Mouse (Mus musculus) NIH3T3 (cell line): ENCODE measurements around the gene Actl6b.
A peak's percentile ranks its signal among the peaks of the same experiment; 100 is the strongest.

ENCODE experiments used
- DNase-seq: peaks from one replicate; pipeline ENCODE4 v3.0.0-alpha.2; 2012; ENCODE audit warnings: low read depth

The Actl6b gene

DNA sequence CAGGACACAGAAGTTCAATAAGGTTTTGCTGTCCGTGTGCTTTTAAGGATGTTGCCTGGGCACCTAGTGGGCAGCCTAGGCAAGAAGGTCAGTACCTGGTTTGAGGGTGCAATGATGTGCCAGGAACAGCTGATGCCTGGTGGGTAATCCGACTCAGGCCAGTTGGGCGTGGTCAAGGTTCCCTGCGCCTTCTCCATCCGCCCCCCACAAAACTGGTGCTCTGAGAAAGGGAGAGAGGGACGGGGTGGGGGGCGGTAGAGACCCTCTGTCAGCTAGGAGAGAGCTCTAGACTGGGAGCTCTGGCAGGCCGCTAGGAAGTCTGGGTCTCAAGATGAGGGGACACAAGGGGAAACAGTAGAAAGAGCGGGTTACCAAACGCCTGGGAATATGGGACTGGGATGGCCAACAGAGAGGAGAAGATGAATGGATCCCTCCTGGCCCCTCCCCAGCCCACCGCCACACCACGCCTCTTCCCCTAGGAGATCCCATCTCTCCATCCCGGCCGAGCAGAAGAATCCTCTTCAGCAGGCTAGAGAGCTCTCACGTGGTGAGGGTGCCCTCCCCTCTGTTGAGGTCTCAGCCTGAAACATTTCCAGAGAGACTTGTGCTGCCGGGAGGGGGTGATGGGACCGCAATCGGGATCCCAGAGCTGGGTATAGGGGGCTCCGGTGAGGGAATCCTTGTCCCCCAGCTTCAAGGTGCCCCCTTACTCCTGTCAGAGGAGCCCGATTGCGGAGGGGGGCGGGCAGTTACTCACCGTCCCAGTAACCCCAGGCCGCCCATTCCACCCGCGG lies 54.7 kb downstream of the Actl6b start:
- DNase-seq: no peak

DNA sequence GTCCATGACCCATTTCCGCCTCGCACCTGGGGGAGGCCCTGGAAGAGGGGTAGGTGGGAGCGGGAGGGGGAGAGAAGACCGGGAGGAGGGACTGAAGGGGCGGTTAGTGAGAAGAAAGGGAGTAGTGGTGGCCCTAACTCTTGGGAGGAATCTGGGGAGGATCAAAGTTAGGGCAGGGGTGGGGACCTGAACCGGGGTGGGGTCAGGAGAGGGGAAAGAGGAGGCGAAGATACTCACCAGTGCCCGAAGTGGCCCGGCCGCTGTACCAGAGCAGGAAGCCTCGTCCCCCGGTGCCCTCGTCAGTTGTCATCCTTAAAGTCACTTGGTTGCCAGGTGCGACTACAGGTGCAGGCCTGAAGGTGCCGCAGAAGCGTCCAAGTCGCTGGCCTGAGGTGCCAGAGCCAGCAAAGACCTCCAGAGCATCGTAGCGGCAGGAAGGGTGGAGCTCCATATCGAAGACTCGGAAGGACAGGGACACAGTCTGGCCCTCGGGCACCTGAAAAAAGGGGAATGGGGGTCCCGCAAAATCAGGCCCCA lies 55.4 kb downstream of the Actl6b start:
- DNase-seq: no peak

DNA sequence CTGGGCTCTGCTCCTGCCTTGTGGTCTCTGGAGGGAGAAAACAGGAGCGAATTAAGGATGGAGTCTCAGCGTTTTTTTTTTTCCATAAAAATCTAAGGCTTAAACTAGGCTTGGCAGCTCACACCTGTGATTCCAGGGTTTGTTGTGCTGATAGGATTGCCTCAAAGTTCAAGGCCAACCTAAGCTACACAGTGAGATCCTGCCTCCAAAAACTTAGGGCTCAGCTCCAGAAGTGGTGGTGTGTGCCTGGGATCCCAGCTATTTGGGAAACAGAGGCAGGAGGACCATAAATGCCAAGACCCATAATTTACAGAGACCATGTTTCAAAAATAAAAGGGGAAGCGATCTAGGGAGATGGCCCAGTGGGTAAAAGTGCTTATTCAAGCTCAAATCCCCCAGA lies 56.0 kb downstream of the Actl6b start:
- no peak for DNase-seq

DNA sequence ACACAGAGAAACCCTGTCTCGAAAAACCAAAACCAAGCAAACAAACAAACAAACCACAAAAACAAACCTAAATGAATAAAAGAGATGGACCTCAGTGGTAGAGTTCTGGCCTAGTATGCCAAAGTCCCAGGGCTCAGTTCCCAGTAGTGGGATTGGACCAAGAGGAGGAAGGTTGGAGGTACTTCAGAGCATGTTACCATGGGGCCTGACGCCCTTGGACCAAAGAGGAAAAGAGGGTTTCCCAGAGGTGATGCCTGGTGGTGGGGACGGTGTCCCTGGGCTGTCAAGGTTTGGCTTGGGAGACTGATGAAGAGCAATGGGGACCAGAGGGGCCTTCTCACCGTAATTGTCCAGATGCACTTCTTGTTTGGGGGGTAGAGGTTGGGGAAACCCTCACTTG lies 56.7 kb downstream of the Actl6b start:
- peak; percentile 34 for DNase-seq

DNA sequence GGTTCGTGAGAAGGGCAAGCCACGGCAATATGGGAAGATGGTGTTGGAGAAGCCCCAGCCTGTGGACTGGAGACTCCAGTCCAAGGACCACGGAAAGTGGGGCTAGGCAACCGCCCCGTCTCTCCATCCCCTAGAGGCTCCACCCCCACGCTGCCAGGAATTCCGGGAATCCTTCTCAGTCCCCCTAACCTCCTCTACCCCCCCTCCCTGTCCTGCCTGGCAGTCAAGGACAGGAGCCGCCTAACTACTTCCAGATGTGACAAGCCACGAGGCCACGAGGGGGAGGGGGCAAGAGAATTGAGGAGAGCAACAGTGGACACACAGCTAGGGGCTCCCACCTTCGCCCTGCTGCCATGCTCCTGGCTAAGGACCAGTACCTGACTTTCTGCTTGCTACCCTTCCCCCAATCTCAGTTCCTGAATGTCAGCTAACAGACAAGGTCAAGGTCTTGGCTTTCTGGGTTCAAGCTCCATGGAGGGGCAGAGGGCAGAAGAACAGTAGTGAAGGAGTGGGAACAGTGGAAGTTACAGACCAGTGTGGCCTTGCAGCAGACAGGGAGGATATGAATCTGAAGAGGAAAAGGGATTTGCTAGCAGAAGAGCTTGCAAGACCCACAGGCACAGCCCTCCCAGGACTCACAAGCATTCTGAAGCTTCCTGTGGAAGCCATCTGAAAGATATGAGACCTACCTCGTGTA lies 57.4 kb downstream of the Actl6b start:
- peak; percentile 95 for DNase-seq

DNA sequence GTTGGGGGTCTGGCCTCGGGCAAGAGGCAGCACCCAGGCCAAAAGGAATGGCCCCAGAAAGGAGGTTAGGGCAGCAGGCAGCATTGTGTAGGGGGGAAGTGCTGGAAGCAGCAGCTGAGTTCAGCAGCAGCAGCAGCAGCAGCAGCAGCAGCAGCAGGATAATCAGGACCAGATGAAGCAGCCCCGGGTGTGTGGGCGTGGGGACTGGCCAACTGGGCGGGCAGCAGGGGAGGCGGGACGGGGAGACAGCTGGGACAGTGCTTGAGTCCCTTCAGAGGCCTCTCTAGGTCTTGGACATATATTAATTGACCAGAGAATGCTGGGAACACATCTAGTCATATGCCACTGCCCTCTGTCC lies 57.9 kb downstream of the Actl6b start:
- peak; percentile 92 for DNase-seq

DNA sequence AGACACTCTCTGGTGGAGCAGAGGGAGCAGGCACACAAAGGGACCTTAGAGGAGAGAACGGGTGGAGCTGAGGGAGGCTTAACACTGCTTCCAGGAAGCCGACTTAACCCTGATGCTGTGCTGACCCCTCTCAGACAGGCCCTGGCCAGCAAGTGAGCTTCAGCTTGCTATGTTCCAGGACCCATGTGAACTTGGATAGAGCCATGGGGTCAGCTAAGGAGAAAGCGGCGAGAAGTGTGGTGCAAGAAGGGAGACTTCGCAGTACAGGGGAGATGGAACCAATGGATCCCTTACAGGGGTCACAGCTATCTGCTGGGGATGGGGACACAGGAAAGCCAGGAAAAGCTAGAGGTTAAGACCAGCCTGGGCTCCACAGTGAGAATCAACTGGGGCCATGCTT lies 59.8 kb downstream of the Actl6b start:
- DNase-seq: no peak

DNA sequence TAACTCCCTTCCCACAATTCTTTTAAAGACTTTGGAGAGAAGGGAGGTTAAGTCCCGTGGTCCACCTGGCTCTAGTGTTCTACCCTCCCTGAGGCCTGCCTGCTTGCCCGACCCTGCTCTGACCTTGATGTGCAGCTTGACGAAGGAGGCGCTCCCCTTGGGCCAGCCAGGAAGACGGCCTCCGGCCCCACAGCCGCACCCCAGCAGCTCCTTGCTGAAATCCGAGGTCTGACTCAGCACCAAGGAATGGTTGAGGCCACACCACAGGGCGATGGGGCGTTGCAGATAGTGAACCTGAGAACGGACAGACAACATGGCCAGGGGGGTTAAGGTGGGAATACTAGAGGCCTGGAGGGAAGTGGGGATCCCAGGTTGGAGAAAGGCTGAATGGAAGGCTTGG lies 60.2 kb downstream of the Actl6b start, which contains the start of gene Pcolce:
Gene Pcolce, minus strand, starts transcription at position 235 of the 400 bp plus-strand sequence.
- DNase-seq: peak; percentile 85

DNA sequence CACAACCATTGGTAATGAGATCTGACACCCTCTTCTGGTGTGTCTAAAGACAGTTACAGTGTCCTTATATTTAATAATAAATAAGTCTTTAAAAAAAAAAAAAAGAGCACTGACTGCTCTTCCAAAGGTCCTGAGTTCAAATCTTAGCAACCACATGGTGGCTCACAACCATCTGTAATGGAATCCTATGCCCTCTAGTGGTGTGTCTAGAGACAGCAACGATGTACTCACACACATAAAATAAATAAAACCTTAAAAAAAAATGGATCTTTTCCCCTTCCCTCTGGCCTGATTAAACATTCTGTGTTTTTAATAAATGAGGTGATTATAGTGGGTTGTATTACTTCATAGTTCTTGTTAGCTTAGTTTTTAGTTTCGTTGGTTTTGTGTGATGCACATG lies 61.6 kb downstream of the Actl6b start:
- peak; percentile 34 for DNase-seq

DNA sequence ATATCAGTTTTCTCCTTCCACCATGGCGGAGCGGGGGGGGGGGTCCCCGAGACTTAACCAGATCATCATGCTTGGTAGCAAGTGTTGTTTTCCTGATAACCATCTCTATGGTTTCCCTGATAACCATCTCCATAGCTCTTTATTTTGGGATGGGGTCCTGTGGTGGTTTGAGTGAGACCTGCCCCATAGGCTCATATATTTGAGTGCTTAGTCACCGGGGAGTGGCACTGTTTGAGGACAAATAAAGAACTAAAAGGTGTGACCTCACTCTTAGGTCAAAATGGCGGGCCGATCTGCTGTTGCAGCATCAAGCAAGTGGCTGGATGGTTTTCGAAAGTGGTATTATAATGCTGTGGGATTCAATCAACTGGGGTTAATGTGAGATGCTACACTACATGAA lies 62.0 kb downstream of the Actl6b start:
- no peak for DNase-seq
